Mouse (Mus musculus): Measurements from ENCODE around the gene Tcea3.
A peak's percentile ranks its signal among the peaks of the same experiment; 100 is the strongest.

Gene Tcea3

GRCm38 (mm10) chr4:136247729-136248463, at the start of gene Tcea3:
Gene Tcea3 (plus strand): TSS chr4:136247729.
- no peak for DNase-seq (ENCODE audit: low read depth in 2 of 2, low spot score in 2 of 2)

- DNase-seq (ENCODE audit: low read depth in 2 of 2, low spot score in 2 of 2), result no peak
Observed at GRCm38 (mm10) chr4:136198846-136199245, 48.7 kb upstream of the Tcea3 start.

DNA sequence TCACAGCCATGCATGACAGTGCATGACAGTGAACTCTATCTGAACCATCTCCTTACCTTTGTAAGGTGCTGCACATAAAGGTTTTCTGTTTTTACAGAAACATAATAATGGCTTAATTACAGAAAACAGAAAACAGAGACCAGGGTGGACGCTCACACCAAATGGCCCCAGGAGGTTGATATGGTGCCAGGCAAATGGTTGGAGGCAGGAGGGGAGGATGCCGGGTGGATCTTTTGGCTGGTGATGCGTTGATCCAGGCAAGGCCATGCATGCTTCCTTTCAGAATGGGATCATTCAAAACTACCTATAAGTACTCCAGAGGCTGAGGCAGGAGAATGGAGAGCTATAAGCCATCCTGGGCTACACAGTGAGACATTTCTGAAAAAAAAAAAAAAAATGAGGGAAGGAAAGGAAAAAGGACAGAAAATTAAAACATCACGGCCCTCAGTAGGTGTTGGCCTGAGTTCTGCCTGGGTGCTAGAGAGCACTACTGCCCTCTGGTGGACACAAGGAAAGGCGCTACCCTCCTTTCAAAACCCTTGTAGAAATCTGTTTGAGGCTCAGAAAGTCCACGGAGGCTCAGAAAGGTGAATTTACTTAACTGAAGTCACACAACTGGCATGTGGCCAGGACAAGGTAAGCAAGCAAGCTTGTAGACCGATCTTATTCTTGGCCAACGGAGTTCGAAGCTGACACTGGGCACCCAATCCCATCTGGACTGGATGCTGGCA, 47.8 kb upstream of the Tcea3 start:
- peak; percentile 40 to 45 for DNase-seq (ENCODE audit: low read depth in 2 of 2, low spot score in 2 of 2)

DNA sequence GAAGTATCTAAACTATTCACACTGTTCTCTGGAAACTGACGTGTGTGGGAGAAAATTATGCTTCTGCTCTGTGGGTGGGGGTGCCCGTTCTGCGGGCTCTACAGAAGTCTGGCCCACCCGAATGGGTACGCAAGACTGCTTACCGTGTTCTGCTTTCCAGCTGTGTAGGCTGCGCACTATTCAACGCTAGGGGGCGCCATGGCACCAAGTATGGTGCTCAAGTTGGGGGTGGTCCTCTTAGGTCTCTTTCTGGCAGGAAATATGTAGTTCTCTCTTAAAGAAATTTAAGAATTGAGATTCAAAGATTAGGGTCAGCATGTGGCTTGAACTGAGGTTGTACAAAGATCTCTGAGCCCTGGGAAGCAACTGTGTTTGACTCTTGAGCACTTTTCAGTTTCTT, 45.0 kb upstream of the Tcea3 start:
- peak; percentile 62 to 69 for DNase-seq (ENCODE audit: low read depth in 2 of 2, low spot score in 2 of 2)

DNA sequence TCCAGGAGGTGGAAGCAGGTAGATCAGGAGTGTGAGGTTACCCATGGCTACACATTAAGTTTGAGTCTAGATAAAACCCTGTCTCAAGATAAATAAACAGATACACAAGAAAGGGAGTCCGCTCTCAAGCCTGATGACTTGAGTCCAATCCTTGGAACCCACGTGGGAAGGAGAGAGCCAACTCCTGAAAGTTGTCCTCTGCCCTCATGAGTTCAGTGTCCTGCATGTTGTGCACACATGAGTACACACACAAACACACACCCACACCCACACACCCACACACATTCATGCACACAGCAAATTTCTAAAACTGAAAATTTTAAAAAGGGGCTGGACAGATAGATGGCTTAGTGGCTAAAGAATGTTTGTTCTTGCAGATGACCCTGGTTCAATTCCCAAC, 42.8 kb upstream of the Tcea3 start:
- DNase-seq (ENCODE audit: low read depth in 2 of 2, low spot score in 2 of 2), result no peak

GRCm38 (mm10) chr4:136206033-136206893, 41.3 kb upstream of the Tcea3 start, which contains the start of gene Asap3:
Gene Asap3 (plus strand): TSS chr4:136206365.
- DNase-seq (ENCODE audit: low read depth in 2 of 2, low spot score in 2 of 2), result peak; percentile 59 to 71

DNA sequence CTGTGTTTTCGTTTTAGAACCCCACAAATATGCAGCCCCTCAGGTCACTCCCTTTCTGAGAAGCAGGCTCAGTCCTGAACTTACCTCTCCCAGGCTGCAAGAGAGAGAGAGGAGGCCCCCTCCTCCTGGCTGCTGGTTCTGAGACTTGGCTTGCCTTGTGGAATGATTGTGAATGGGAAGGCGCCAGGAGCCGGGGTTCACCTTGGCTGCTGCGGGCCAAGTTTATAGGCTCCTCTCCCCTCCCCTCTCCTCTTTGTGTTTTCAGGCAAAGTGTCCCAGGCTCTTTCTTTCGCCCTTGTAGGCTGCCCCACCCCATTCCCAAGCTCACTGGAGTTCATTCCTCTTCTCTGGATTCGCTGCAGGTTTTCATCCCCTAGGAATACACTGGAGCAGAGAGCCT, 40.6 kb upstream of the Tcea3 start:
- DNase-seq (ENCODE audit: low read depth in 2 of 2, low spot score in 2 of 2), result no peak

GRCm38 (mm10) chr4:136210931-136211330, 36.6 kb upstream of the Tcea3 start:
- no peak for DNase-seq (ENCODE audit: low read depth in 2 of 2, low spot score in 2 of 2)

DNA sequence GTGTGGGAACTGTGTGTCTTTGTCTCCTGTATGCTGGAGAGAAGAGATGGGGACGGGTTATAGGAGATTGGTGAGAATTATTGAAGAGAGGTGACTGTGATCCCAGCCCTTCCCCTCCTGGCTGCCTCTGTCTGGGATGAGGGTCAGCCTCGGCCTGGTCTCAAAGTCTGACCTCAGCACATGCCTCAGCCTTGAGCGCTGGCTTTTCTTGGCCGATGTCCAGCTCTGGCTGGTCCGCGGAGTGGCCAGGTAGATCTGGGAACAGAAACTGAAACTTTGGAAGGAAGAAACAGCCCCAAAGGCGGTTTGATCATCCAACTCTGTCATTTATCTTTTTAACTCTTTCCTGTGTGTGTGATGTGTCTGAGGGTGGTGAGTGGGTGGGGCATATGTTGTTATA, 33.9 kb upstream of the Tcea3 start:
- no peak for DNase-seq (ENCODE audit: low read depth in 2 of 2, low spot score in 2 of 2)

DNA sequence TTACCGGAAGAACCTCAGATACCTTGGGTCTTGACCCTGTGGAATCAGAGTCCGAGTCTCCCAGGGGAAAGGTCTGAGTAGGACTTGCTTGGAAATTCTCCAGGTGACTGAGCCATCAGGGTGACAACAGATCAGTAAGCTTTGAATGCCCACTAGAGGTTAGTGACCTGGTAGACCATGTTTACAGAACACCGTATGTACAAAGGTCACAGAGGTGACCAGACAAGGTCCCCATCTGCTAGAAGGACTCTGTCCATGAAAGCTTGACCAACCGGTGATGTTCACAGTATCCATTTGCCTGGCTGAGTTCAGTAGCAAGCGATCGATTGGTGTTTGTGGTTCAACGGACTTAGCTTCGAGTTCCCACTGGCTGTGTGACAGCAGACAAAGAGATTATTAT, 32.7 kb upstream of the Tcea3 start:
- DNase-seq (ENCODE audit: low read depth in 2 of 2, low spot score in 2 of 2), result no peak

GRCm38 (mm10) chr4:136215576-136215975, 32.0 kb upstream of the Tcea3 start:
- DNase-seq (ENCODE audit: low read depth in 2 of 2, low spot score in 2 of 2), result no peak

DNA sequence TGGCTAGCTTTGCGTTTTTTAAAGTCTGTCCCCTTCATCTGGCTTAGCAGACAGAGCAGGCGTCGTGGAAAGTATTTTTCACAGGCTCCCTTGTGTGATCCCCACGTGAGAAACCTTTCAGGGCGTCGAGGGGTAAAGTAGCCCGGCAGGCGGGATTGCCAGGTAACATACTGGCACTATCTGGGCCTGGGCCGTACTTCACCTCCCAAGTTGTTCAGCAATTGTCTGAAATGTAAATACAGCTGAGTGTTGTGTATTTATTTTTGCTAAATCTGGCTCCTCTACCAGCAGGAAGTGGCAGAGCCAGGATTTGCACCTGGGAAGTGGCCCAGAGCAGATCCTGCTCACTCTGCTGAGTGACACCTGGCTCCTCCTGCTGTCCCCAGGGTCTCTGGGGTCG, 30.5 kb upstream of the Tcea3 start:
- no peak for DNase-seq (ENCODE audit: low read depth in 2 of 2, low spot score in 2 of 2)

DNA sequence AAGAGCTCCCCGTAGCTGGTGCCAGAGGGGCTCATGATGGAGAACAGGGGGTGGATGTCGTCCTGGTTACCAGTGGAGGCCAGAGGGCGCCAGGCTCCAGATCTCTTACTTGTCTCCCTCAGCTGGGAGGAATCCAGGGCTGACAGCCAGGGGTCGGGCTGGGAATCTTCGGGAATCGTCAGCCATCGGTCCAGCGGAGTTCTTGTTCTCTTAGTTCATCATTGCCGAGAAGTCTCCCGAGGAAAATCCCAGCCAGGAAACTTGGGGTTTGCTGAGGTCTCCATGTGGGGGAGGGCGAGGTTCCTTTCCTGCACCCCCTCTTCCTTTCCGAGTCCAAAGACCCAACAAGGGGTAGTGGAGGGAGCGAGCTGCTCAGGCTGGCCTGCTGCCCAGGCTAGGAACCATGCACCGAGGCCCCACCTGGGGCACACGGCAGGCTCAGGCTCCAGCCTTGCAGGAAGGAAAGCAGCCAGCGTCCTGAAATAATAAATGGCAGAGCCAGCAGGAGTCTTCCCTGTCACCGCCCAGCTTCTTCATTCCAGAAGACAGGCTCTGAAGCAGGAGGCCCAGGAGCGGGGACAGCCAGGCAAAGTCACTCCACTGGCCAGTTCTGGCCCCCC, 28.8 kb upstream of the Tcea3 start:
- DNase-seq (ENCODE audit: low read depth in 2 of 2, low spot score in 2 of 2), result no peak

DNA sequence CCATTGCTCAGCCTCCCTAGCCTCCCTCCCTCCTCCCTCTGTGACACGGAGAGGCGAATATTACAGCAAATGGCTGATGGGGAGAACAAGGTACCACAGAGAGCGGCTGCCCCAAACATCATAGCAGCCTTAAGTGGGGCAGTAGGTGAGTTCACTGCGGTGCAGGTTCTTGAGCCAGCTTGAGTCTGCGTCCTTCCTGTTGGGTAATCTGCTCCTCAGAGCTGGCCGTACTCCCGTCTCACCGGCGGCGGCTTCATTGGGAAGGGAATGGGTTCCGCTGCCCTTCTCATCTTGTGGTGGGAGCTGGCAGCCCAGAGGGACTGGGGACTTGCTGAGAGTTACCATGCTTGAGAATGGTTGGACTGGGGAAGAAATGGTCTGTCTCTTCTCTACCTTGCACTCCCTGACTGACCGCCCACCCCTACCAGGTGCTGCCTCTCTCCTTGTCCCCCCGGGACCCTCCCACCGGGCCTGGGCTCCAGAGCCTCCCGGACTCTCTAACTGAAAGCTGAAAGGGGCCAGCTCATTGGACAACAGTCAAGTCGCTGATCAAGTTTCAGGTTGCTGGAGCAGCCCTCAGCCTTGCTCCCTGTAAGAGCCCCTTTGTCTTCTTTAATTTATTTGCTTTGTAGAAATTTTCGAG, 27.3 kb upstream of the Tcea3 start:
- DNase-seq (ENCODE audit: low read depth in 2 of 2, low spot score in 2 of 2), result no peak

DNA sequence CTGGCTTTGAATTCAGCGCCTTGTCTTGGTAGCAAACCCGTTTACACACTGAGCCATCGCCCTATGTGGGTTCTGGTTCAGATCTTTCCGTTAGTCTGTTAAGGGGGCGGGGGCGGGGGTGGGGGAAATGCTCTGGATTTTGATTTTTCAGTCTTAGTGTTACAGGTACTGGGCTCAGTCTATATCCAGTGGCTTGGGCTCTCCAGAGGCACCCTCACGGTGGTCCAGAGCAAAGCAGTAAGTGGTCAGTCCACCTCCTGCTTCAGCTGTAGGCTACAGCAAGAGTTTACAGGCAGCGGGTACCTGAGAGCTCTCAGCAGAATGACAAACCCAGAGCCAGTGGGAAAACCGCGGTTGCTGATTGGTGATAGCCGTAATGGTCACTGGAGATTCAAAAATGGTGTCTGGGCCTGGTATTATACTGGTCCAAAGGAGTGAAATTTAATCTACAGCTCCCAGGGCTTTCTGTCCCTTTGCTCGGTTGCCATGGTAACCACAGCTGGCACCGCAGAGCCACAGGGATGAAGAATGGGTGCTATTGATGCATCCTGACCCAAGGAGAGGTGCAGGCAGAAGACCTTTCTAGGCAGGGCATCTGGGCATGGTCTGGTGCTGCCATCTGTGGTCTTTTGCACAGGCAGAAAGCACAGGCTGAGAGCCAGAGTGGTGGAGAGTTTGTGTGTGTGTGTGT, 23.8 kb upstream of the Tcea3 start:
- DNase-seq (ENCODE audit: low read depth in 2 of 2, low spot score in 2 of 2), result no peak

DNA sequence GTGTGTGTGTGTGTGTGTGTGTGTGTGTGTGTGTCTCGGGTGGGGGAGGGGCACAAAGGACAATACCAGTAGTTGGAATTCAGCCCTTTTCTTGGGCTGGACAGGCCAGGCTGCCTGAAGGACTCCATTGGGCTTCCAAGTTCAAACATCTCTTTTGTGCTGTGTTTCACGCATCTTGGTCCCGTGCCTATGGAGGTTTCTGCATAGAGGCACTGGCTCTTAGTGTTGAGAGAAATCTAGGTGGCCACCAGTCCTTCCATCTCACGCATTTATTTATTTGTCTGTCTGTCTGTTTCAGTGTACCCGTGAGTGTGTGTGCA, 23.3 kb upstream of the Tcea3 start:
- DNase-seq (ENCODE audit: low read depth in 2 of 2, low spot score in 2 of 2), result no peak

GRCm38 (mm10) chr4:136224677-136225460, 22.7 kb upstream of the Tcea3 start:
- no peak for DNase-seq (ENCODE audit: low read depth in 2 of 2, low spot score in 2 of 2)

DNA sequence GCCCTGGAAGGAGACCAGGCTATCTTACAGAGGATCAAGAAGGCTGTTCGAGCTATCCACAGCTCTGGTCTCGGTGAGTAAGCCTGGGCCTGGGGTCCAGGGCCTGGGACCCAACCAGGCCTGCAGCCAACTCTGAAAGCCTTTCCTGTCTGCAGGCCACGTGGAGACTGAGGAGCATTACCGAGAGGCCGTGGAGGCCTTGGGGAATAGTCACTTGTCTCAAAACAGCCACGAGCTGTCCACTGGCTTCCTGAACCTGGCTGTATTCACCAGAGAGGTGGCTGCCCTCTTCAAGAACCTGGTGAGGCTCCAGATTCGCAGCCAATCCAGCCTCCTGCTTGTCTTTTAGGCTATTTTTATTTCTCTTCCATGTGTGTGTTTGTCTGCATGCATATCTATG, 20.1 kb upstream of the Tcea3 start:
- DNase-seq (ENCODE audit: low read depth in 2 of 2, low spot score in 2 of 2), result no peak

DNA sequence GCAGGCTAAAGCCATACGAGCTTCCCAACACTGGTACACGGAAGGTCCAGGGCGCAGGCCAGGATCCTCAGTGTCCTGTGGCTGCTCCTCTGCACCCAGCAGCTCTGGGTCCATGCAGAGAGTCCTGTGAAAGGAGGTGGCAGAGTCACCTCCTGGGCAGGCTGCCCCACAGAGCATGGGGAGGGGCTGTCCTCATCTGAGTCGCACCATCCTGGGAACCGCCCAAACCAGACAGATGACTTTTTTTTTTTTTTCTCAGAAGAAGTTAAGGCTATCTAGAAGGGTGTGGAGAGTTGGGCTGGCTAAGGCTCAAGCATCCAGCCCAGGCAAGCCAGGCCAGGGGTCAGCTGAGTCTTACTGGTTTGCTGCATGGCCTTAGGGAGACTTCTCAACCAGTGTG, 18.9 kb upstream of the Tcea3 start:
- DNase-seq (ENCODE audit: low read depth in 2 of 2, low spot score in 2 of 2), result no peak

GRCm38 (mm10) chr4:136238669-136239068, 8.9 kb upstream of the Tcea3 start:
- DNase-seq (ENCODE audit: low read depth in 2 of 2, low spot score in 2 of 2), result no peak
